Mouse (Mus musculus): ENCODE results near the gene Arl15. TPM values are rescaled to one million over a fixed set of nuclear protein-coding genes. Genes with fewer than 3 reads are reported as not detected.

Gene Arl15
- polyA plus RNA-seq, 1 experiment = 0.19 TPM

GRCm38 (mm10) chr13:113986864-113987562 lies 192.7 kb downstream of the Arl15 start:
- Histone ChIP-seq H3K36me3 (replicated peaks; ENCODE audit: low read length) (peaks cover 7% of the 10 kb centered on the region), H3K9me3 (peaks cover 57% of the 10 kb centered on the region), H3K27me3 (replicated peaks) (no peaks in the 10 kb centered on the region), H3K4me3 (replicated peaks) (no peak overlapping the region), H3K4me1 (no peaks in the 10 kb centered on the region)
- TF ChIP-seq GATA1 (IDR thresholded peaks at IDR 0.05; ENCODE audit: borderline replicate concordance, low read length) (no peak), FLI1 (IDR thresholded peaks at IDR 0.05; ENCODE audit: low read length) (no peak)

DNA sequence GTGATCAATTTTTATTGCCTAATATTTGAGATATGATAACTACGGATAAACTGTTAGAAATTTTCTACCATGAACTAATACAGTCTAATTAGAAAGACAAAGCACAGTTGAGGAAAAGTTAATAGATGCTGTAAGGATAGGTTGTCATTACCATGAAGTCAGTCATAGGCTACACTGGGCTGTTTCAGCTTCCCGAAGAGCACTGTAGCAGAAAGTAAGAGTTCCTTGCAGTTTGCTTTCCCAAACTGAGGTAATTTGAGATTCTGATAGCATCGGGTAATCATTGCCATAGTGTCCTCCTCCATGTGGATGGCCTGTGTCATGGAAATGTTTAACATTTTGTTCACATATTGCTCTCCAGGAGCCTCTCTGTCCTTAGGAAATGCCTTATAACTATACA lies 195.9 kb downstream of the Arl15 start:
- Histone ChIP-seq H3K36me3 (replicated peaks; ENCODE audit: low read length) (peaks cover 9% of the 10 kb centered on the region), H3K4me3 (replicated peaks) (no peak overlapping the region), H3K27me3 (replicated peaks) (no peaks in the 10 kb centered on the region), H3K4me1 (no peaks in the 10 kb centered on the region), H3K9me3 (peaks cover 72% of the 10 kb centered on the region)
- TF ChIP-seq GATA1 (IDR thresholded peaks at IDR 0.05; ENCODE audit: borderline replicate concordance, low read length) = no peak
- no peak for TF ChIP-seq FLI1 (IDR thresholded peaks at IDR 0.05; ENCODE audit: low read length)

GRCm38 (mm10) chr13:113990701-113991100 lies 196.4 kb downstream of the Arl15 start:
- H3K4me3 ChIP-seq (replicated peaks) = no peak overlapping the region
- H3K36me3 ChIP-seq (replicated peaks; ENCODE audit: low read length) = peaks cover 9% of the 10 kb centered on the region
- H3K27me3 ChIP-seq (replicated peaks) = no peaks in the 10 kb centered on the region
- TF ChIP-seq FLI1 (IDR thresholded peaks at IDR 0.05; ENCODE audit: low read length) (no peak), GATA1 (IDR thresholded peaks at IDR 0.05; ENCODE audit: borderline replicate concordance, low read length) (no peak)
- peaks cover 68% of the 10 kb centered on the region for H3K9me3 ChIP-seq
- H3K4me1 ChIP-seq = no peaks in the 10 kb centered on the region

GRCm38 (mm10) chr13:113993066-113993465 lies 198.8 kb downstream of the Arl15 start:
- TF ChIP-seq GATA1 (IDR thresholded peaks at IDR 0.05; ENCODE audit: borderline replicate concordance, low read length) = no peak
- H3K27me3 ChIP-seq (replicated peaks) = no peaks in the 10 kb centered on the region
- H3K36me3 ChIP-seq (replicated peaks; ENCODE audit: low read length) = peaks cover 14% of the 10 kb centered on the region
- no peak overlapping the region for H3K4me3 ChIP-seq (replicated peaks)
- H3K4me1 ChIP-seq = no peaks in the 10 kb centered on the region
- H3K9me3 ChIP-seq = peaks cover 71% of the 10 kb centered on the region

DNA sequence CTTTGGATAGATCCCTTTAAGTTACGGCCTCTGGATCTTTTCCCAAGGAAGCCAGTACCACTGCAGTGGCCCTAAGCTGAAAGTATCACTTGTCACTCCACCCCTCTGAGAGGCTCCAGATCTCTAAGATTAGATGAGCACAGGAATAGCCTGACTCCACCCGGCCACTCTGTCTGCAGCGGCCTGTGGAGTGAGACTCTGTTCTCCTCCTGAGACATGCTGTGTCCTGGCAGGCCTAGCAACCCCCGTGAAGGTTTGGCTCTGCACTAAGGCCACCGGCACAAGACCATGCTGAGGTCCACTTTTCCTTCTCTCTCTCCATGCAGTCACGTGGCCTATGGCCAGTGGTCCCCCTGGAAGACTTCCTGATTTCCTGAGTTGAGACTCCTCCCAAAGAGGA lies 200.3 kb downstream of the Arl15 start:
- H3K4me1 ChIP-seq = no peaks in the 10 kb centered on the region
- H3K9me3 ChIP-seq = peaks cover 62% of the 10 kb centered on the region
- no peak for TF ChIP-seq GATA1 (IDR thresholded peaks at IDR 0.05; ENCODE audit: borderline replicate concordance, low read length)
- TF ChIP-seq FLI1 (IDR thresholded peaks at IDR 0.05; ENCODE audit: low read length) = no peak
- H3K27me3 ChIP-seq (replicated peaks) = no peaks in the 10 kb centered on the region
- H3K4me3 ChIP-seq (replicated peaks) = no peak overlapping the region
- H3K36me3 ChIP-seq (replicated peaks; ENCODE audit: low read length) = peaks cover 7% of the 10 kb centered on the region

GRCm38 (mm10) chr13:113995490-113996236 lies 201.4 kb downstream of the Arl15 start:
- peaks cover 7% of the 10 kb centered on the region for H3K36me3 ChIP-seq (replicated peaks; ENCODE audit: low read length)
- H3K4me1 ChIP-seq = no peaks in the 10 kb centered on the region
- no peak overlapping the region for H3K4me3 ChIP-seq (replicated peaks)
- H3K9me3 ChIP-seq = peaks cover 56% of the 10 kb centered on the region
- no peak for TF ChIP-seq GATA1 (IDR thresholded peaks at IDR 0.05; ENCODE audit: borderline replicate concordance, low read length)
- no peak for TF ChIP-seq FLI1 (IDR thresholded peaks at IDR 0.05; ENCODE audit: low read length)
- no peaks in the 10 kb centered on the region for H3K27me3 ChIP-seq (replicated peaks)

- Histone ChIP-seq H3K4me1 (no peaks in the 10 kb centered on the region), H3K4me3 (replicated peaks) (no peak overlapping the region), H3K9me3 (peaks cover 49% of the 10 kb centered on the region), H3K27me3 (replicated peaks) (no peaks in the 10 kb centered on the region), H3K36me3 (replicated peaks; ENCODE audit: low read length) (peaks cover 7% of the 10 kb centered on the region)
- TF ChIP-seq FLI1 (IDR thresholded peaks at IDR 0.05; ENCODE audit: low read length) (no peak), GATA1 (IDR thresholded peaks at IDR 0.05; ENCODE audit: borderline replicate concordance, low read length) (no peak)
These were observed 204.5 kb downstream of the Arl15 start for GRCm38 (mm10) chr13:113998811-113999210.

DNA sequence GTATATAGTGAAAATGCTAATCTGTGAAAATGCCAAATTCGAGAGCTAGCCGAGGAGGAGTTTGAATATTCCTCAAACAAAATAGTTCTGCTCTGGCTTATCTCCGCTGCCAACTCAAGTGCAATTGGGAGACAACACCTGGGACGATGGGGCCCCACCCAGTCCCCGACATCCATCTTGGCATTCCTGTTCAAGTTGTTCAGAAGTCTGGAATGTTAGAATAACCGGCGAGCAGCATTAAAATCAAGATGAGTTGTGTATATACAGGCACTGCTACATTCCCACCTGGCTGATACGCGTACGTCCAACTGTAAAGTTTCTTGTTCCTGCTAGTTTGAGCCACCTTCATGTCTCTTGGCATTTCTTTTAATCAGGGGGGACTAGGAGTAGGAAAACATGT lies 209.2 kb downstream of the Arl15 start:
- Histone ChIP-seq H3K4me3 (replicated peaks) (no peak overlapping the region), H3K4me1 (no peaks in the 10 kb centered on the region), H3K27me3 (replicated peaks) (no peaks in the 10 kb centered on the region), H3K9me3 (peaks cover 57% of the 10 kb centered on the region), H3K36me3 (replicated peaks; ENCODE audit: low read length) (peaks cover 5% of the 10 kb centered on the region)
- TF ChIP-seq GATA1 (IDR thresholded peaks at IDR 0.05; ENCODE audit: borderline replicate concordance, low read length) (no peak), FLI1 (IDR thresholded peaks at IDR 0.05; ENCODE audit: low read length) (no peak)

GRCm38 (mm10) chr13:114004191-114004590 lies 209.9 kb downstream of the Arl15 start:
- H3K4me3 ChIP-seq (replicated peaks) = no peak overlapping the region
- peaks cover 62% of the 10 kb centered on the region for H3K9me3 ChIP-seq
- no peaks in the 10 kb centered on the region for H3K4me1 ChIP-seq
- TF ChIP-seq FLI1 (IDR thresholded peaks at IDR 0.05; ENCODE audit: low read length) (no peak), GATA1 (IDR thresholded peaks at IDR 0.05; ENCODE audit: borderline replicate concordance, low read length) (no peak)
- peaks cover 5% of the 10 kb centered on the region for H3K36me3 ChIP-seq (replicated peaks; ENCODE audit: low read length)
- H3K27me3 ChIP-seq (replicated peaks) = no peaks in the 10 kb centered on the region

- peaks cover 67% of the 10 kb centered on the region for H3K9me3 ChIP-seq
- TF ChIP-seq GATA1 (IDR thresholded peaks at IDR 0.05; ENCODE audit: borderline replicate concordance, low read length) (no peak), FLI1 (IDR thresholded peaks at IDR 0.05; ENCODE audit: low read length) (no peak)
- H3K36me3 ChIP-seq (replicated peaks; ENCODE audit: low read length) = peaks cover 8% of the 10 kb centered on the region
- H3K4me3 ChIP-seq (replicated peaks) = no peak overlapping the region
- no peaks in the 10 kb centered on the region for H3K27me3 ChIP-seq (replicated peaks)
- no peaks in the 10 kb centered on the region for H3K4me1 ChIP-seq
These were observed 215.5 kb downstream of the Arl15 start for GRCm38 (mm10) chr13:114009786-114010185.
